Mouse (Mus musculus) kidney, postnatal 36 days (tissue): ENCODE data around the gene Gigyf2.
A peak's percentile ranks its signal among the peaks of the same experiment; 100 is the strongest.
"Not testable (repeated sequence)": the region's sequence is repeated elsewhere in the genome, so short reads cannot be mapped to it uniquely, and the experiment has no call there.

ENCODE experiments used
- DNase-seq, 2 experiments: peaks; one replicate each; pipeline ENCODE4 v3.0.0; 2021 to 2022; ENCODE audit warnings: mixed read lengths in 2 of 2

Gigyf2 gene

GRCm38 (mm10) chr1:87449432-87449831, 122.6 kb downstream of the Gigyf2 start:
- peak in 1 of 2 experiments; percentile 35 for DNase-seq

DNA sequence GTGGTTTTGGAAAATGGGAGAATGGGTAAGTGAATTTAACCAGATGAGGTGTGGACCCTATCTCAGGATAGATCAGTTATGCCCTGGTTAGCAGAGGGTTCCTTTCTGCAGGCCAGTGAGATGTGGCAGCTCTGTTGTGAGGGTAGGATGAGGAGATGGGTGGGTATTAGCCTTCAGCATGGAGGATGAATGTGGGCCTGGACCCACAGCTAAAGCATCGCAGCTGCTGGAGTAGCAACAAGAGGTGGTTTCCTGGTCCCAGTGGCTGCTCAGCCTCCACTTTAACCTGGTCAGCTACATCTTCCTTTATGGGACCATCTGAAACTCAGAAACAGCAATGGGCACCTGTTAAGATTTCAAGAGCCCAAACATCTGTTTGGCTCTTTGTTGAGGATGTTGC, 129.6 kb downstream of the Gigyf2 start:
- no peak for DNase-seq

- DNase-seq = no peak
These were observed 131.2 kb downstream of the Gigyf2 start for GRCm38 (mm10) chr1:87458045-87458444.

GRCm38 (mm10) chr1:87459856-87460255, 133.1 kb downstream of the Gigyf2 start:
- DNase-seq = not testable (repeated sequence)

GRCm38 (mm10) chr1:87467469-87467868, 140.7 kb downstream of the Gigyf2 start:
- no peak for DNase-seq

GRCm38 (mm10) chr1:87468321-87468720, 141.5 kb downstream of the Gigyf2 start:
- DNase-seq = no peak

DNA sequence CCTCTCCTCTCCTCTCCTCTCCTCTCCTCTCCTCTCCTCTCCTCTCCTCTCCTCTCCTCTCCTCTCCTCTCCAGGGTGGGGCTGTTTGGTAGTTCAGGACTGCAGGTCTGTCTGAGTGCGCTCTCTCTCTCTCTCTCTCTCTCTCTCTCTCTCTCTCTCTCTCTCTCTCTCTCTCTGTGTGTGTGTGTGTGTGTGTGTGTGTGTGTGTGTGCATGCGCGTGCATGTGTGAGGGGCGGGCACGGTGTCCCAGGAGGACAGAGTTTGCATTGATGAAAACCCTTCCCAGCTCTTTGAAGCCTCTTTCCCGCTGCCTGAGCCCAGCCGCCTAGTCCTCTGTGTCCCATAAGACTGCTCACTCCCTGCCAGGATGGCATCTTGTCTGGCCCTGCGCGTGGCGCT, 143.2 kb downstream of the Gigyf2 start, which contains the start of gene Snorc:
Gene Snorc (plus strand): TSS at position 301 of the 400 bp plus-strand sequence.
- DNase-seq = not testable (repeated sequence)

DNA sequence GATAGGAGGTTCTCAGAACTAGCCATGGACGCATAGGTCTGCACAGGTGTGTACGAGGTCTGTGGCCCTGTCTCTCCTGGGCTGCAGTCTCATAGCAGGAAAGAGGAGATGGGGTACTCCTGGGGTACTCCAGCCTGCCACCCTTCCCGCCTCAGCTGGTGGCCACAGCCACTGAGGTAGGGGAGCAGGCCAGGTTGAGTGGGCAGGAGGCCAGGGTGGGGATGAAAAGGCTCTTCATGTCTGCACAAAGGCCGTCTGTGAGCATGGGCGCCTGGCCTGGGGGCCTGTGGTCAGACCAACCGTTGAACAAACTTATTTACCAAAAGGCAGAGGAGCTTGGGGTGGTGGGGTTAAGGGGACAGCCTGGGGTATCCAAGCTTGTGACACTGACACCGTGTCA, 145.1 kb downstream of the Gigyf2 start:
- peak in 1 of 2 experiments; percentile 19 for DNase-seq

- peak; percentile 79 to 83 for DNase-seq
These were observed 145.8 kb downstream of the Gigyf2 start for GRCm38 (mm10) chr1:87472576-87472975.

- DNase-seq = peak in 1 of 2 experiments; percentile 3
These were observed 148.5 kb downstream of the Gigyf2 start for GRCm38 (mm10) chr1:87475076-87475895.

DNA sequence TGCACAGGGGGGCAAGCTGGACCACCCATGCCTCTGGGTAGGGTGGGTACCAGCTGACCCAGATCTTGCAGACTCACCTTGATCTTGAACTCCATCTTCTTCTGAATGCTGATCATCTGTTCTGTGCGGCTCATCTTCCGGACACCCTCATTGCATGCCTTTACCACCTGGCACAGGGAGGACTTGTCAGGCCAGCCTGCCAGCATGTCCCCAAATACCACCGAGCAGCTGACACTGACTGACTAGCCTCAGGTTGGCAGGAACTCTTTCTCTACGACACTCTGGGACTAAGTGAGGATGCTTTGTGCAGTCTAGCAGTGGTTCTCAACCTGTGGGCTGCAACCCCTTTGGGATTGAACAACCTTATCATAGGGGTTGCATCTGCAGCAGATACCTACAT, 155.7 kb downstream of the Gigyf2 start:
- DNase-seq = no peak

DNA sequence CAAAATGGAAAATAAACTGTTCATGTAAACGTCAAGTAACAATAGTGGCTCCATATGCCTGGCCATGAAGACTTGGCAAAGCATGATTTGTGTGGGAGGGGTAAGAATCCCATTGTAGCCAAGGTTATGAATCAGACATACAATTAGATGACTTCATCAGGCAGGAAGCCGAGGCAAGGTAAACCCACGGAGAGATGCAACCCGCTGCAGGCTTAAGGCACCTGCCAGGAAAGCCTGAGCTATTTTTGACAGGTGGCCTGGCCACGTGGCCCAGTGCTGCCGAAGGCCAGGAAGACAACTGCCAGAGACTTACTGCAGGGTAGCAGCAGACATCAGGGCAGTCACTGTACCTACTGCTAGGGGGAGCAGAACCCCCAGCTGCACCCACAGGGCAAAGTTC, 159.6 kb downstream of the Gigyf2 start:
- DNase-seq = no peak

DNA sequence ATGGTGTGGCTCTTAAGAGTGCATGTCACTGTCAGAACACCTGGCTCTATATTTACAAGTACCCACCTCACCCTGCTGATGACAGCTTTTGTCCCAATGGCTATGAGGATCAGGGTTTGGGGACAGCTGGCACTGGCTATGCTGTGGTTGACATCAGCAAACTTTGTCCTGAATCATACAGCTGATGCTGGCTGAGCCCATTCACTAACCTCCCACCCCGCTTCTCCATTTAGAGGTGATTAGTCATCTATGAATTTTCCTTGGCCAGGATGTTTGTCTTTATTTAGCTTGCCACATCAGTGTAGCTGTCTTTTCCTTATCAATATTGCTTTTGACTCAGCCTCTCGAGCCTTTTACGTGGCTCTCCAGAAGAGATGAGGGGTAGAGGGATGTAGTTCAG, 165.5 kb downstream of the Gigyf2 start:
- DNase-seq = no peak

- DNase-seq = no peak
These were observed 166.7 kb downstream of the Gigyf2 start for GRCm38 (mm10) chr1:87493542-87493941.
